Mouse (Mus musculus) myocyte (in vitro differentiated cells): ENCODE results near the gene Fut1. TPM values are rescaled to one million over a fixed set of nuclear protein-coding genes. Genes with fewer than 3 reads are reported as not detected.

Source experiments
- H3K27me3 ChIP-seq: one replicate; pipeline ENCODE4 v1.6.1; 2011; ENCODE audit not compliant: control insufficient read depth, insufficient read depth, insufficient read length
- H3K36me3 ChIP-seq: one replicate; pipeline ENCODE4 v1.6.1; 2011; ENCODE audit not compliant: control insufficient read depth, insufficient read depth
- H3K4me2 ChIP-seq: one replicate; pipeline ENCODE4 v1.6.1; 2011; ENCODE audit warnings: low read depth, control low read depth
- H3K4me3 ChIP-seq: one replicate; pipeline ENCODE4 v1.5.1; 2011; ENCODE audit warnings: mild to moderate bottlenecking, control low read depth, moderate library complexity
- H3K79me2 ChIP-seq: one replicate; pipeline ENCODE4 v1.6.1; 2011; ENCODE audit not compliant: control insufficient read depth, insufficient read depth
- H3ac ChIP-seq: one replicate; pipeline ENCODE4 v1.6.1; 2011; ENCODE audit not compliant: control insufficient read depth, insufficient read length
- CEBPB ChIP-seq: IDR thresholded peaks from 2 replicates; pipeline ENCODE4 v1.6.1; 2011; ENCODE audit warnings: mild to moderate bottlenecking, moderate library complexity; ENCODE audit not compliant: poor library complexity, insufficient read depth, severe bottlenecking
- E2F4 ChIP-seq: IDR thresholded peaks from one replicate; pipeline ENCODE4 v1.6.1; 2011; ENCODE audit warnings: mild to moderate bottlenecking, control low read depth, moderate library complexity; ENCODE audit not compliant: insufficient read depth
- MAX ChIP-seq: IDR thresholded peaks from one replicate; pipeline ENCODE4 v1.6.1; 2011; ENCODE audit warnings: low read depth, mild to moderate bottlenecking, control low read depth
- MYOD1 ChIP-seq, 3 experiments: IDR thresholded peaks; one replicate each; pipeline ENCODE4 v1.6.1; 2011; ENCODE audit warnings: control low read depth in 2 of 3, low read depth in 2 of 3, mild to moderate bottlenecking in 2 of 3, moderate library complexity in 1 of 3; ENCODE audit not compliant: insufficient read length in 2 of 3, control insufficient read depth in 1 of 3
- MYOG ChIP-seq, 3 experiments: IDR thresholded peaks; one replicate each; pipeline ENCODE4 v1.6.1; 2011; ENCODE audit warnings: control low read depth in 2 of 3, low read depth in 2 of 3, mild to moderate bottlenecking in 2 of 3; ENCODE audit not compliant: insufficient read length in 2 of 3, control insufficient read depth in 1 of 3, insufficient read depth in 1 of 3
- POLR2A ChIP-seq: IDR thresholded peaks from one replicate; pipeline ENCODE4 v1.6.1; 2011; ENCODE audit warnings: low read depth, mild to moderate bottlenecking, control low read depth, moderate library complexity; ENCODE audit not compliant: insufficient read length
- POLR2AphosphoS2 ChIP-seq: IDR thresholded peaks from one replicate; pipeline ENCODE4 v1.6.1; 2011; ENCODE audit warnings: low read depth, control low read depth; ENCODE audit not compliant: insufficient read length
- REST ChIP-seq: IDR thresholded peaks from one replicate; pipeline ENCODE4 v1.6.1; 2011; ENCODE audit warnings: mild to moderate bottlenecking, control low read depth, moderate library complexity; ENCODE audit not compliant: insufficient read depth, insufficient read length
- SRF ChIP-seq: IDR thresholded peaks from one replicate; pipeline ENCODE4 v1.6.1; 2011; ENCODE audit warnings: low read depth; ENCODE audit not compliant: control insufficient read depth, insufficient read length
- TCF12 ChIP-seq: IDR thresholded peaks from one replicate; pipeline ENCODE4 v1.6.1; 2011; ENCODE audit warnings: mild to moderate bottlenecking, control low read depth; ENCODE audit not compliant: poor library complexity, insufficient read depth, severe bottlenecking
- TCF3 ChIP-seq: IDR thresholded peaks from one replicate; pipeline ENCODE4 v1.6.1; 2011; ENCODE audit warnings: low read depth, control low read depth; ENCODE audit not compliant: insufficient read length
- USF1 ChIP-seq: IDR thresholded peaks from one replicate; pipeline ENCODE4 v1.6.1; 2011; ENCODE audit warnings: low read depth, mild to moderate bottlenecking, control low read depth, moderate library complexity
- polyA plus RNA-seq: library from polyadenylated mRNA; unstranded; fragments of >200 nt; fragmentation: generic; extraction: Trizol; gene quantifications from one replicate; pipeline ENCODE4 v1.2.1, GENCODE M21; 2012; ENCODE audit warnings: missing spikeins

Fut1 gene
- polyA plus RNA-seq, 1 experiment: 3.8 TPM

- peak overlapping the region; percentile 6 for H3K4me3 ChIP-seq
- no peaks in the 10 kb centered on the region for H3K36me3 ChIP-seq
- H3ac ChIP-seq: no peak overlapping the region
- no peaks in the 10 kb centered on the region for H3K27me3 ChIP-seq
- H3K4me2 ChIP-seq: peak overlapping the region; percentile 76
- H3K79me2 ChIP-seq: no peaks in the 10 kb centered on the region
- no peak for TF ChIP-seq POLR2AphosphoS2
- peak in 2 of 3 experiments; percentile 3 to 57 for TF ChIP-seq MYOG (IDR thresholded peaks at IDR 0.05; ENCODE audit: control insufficient read depth in 1 of 3, insufficient read depth in 1 of 3, insufficient read length in 2 of 3, low read depth in 2 of 3)
- TF ChIP-seq MYOD1 (IDR thresholded peaks at IDR 0.05; ENCODE audit: control insufficient read depth in 1 of 3, insufficient read length in 2 of 3, low read depth in 2 of 3): peak in 2 of 3 experiments; percentile 25 to 63
Measured at GRCm38 (mm10) chr7:45642503-45643255, 25.6 kb downstream of the Fut1 start.

GRCm38 (mm10) chr7:45643441-45644178 lies 26.5 kb downstream of the Fut1 start:
- peak overlapping the region; percentile 6 for H3K4me3 ChIP-seq
- no peak overlapping the region for H3ac ChIP-seq
- peak overlapping the region; percentile 76 for H3K4me2 ChIP-seq
- TF ChIP-seq REST (no peak), MYOG (IDR thresholded peaks at IDR 0.05; ENCODE audit: control insufficient read depth in 1 of 3, insufficient read depth in 1 of 3, insufficient read length in 2 of 3, low read depth in 2 of 3) (peak in 1 of 3 experiments; percentile 69), CEBPB (no peak), USF1 (no peak), SRF (no peak), TCF3 (no peak), POLR2A (peak; percentile 36), MYOD1 (IDR thresholded peaks at IDR 0.05; ENCODE audit: control insufficient read depth in 1 of 3, insufficient read length in 2 of 3, low read depth in 2 of 3) (peak in 1 of 3 experiments; percentile 29), E2F4 (no peak), MAX (no peak), POLR2AphosphoS2 (peak; percentile 29), TCF12 (no peak)
- no peaks in the 10 kb centered on the region for H3K36me3 ChIP-seq
- no peaks in the 10 kb centered on the region for H3K27me3 ChIP-seq
- H3K79me2 ChIP-seq: no peaks in the 10 kb centered on the region

- no peak overlapping the region for H3K4me2 ChIP-seq
- no peaks in the 10 kb centered on the region for H3K27me3 ChIP-seq
- H3ac ChIP-seq: no peak overlapping the region
- TF ChIP-seq USF1 (peak; percentile 11), POLR2AphosphoS2 (no peak), TCF3 (no peak), TCF12 (no peak), CEBPB (no peak), POLR2A (no peak), MYOG (IDR thresholded peaks at IDR 0.05; ENCODE audit: control insufficient read depth in 1 of 3, insufficient read depth in 1 of 3, insufficient read length in 2 of 3, low read depth in 2 of 3) (peak in 1 of 3 experiments; percentile 22)
- H3K36me3 ChIP-seq: no peaks in the 10 kb centered on the region
- H3K79me2 ChIP-seq: no peaks in the 10 kb centered on the region
- no peak overlapping the region for H3K4me3 ChIP-seq
Measured at GRCm38 (mm10) chr7:45644183-45644582, 27.1 kb downstream of the Fut1 start.

GRCm38 (mm10) chr7:45644872-45645590 lies 27.9 kb downstream of the Fut1 start:
- Histone ChIP-seq H3K4me3 (no peak overlapping the region), H3K79me2 (no peaks in the 10 kb centered on the region), H3ac (no peak overlapping the region), H3K27me3 (no peaks in the 10 kb centered on the region), H3K4me2 (no peak overlapping the region), H3K36me3 (no peaks in the 10 kb centered on the region)
- TF ChIP-seq MYOD1 (IDR thresholded peaks at IDR 0.05; ENCODE audit: control insufficient read depth in 1 of 3, insufficient read length in 2 of 3, low read depth in 2 of 3): no peak
- TF ChIP-seq POLR2AphosphoS2: no peak
- TF ChIP-seq TCF3: no peak
- no peak for TF ChIP-seq MYOG (IDR thresholded peaks at IDR 0.05; ENCODE audit: control insufficient read depth in 1 of 3, insufficient read depth in 1 of 3, insufficient read length in 2 of 3, low read depth in 2 of 3)
- TF ChIP-seq TCF12: no peak
- no peak for TF ChIP-seq E2F4
- no peak for TF ChIP-seq MAX
- no peak for TF ChIP-seq POLR2A
- no peak for TF ChIP-seq SRF
- no peak for TF ChIP-seq CEBPB
